Mouse (Mus musculus) midbrain, embryonic 14.5 days (tissue): ENCODE measurements around the gene C1qtnf9. TPM values are rescaled to one million over a fixed set of nuclear protein-coding genes. Genes with fewer than 3 reads are reported as not detected.

Source experiments
- ATAC-seq: fragments of 200-750 bp; cut with Nextera tagmentation; 2 replicates; pipeline ENCODE4 v1.8.0; 2017; ENCODE audit warnings: moderate number of reproducible peaks, moderate library complexity; ENCODE audit not compliant: low FRiP score, low TSS enrichment
- DNase-seq: peaks from one replicate; pipeline ENCODE4 v3.0.0-alpha.2; 2015
- H3K27ac ChIP-seq: fragments of 300-500 bp; sonication (generic); replicated peaks from 2 replicates; pipeline ENCODE4 v1.5.1; 2014; ENCODE audit warnings: mild to moderate bottlenecking, low read depth, low read length, moderate library complexity
- H3K27me3 ChIP-seq: fragments of 300-500 bp; sonication (generic); 2 replicates; pipeline ENCODE4 v1.6.1; 2014; ENCODE audit warnings: low read length, control low read depth, mixed read lengths; ENCODE audit not compliant: control insufficient read depth, insufficient read depth
- H3K36me3 ChIP-seq: fragments of 300-500 bp; sonication (generic); 2 replicates; pipeline ENCODE4 v1.6.1; 2014; ENCODE audit warnings: low read length, control low read depth; ENCODE audit not compliant: control insufficient read depth, insufficient read depth
- H3K4me1 ChIP-seq: fragments of 300-500 bp; sonication (generic); 2 replicates; pipeline ENCODE4 v1.6.1; 2014; ENCODE audit warnings: mild to moderate bottlenecking, antibody characterized with exemption, low read length, control low read depth; ENCODE audit not compliant: control insufficient read depth, insufficient read depth
- H3K4me2 ChIP-seq: fragments of 300-500 bp; sonication (generic); 2 replicates; pipeline ENCODE4 v1.6.1; 2014; ENCODE audit warnings: mild to moderate bottlenecking, low read length, moderate library complexity
- H3K4me3 ChIP-seq: fragments of 300-500 bp; sonication (generic); replicated peaks from 2 replicates; pipeline ENCODE4 v1.5.1; 2014; ENCODE audit warnings: low read depth, low read length
- H3K9ac ChIP-seq: fragments of 300-500 bp; sonication (generic); replicated peaks from 2 replicates; pipeline ENCODE4 v1.6.1; 2014; ENCODE audit warnings: mild to moderate bottlenecking, low read length, moderate library complexity
- H3K9me3 ChIP-seq: fragments of 300-500 bp; sonication (generic); 2 replicates; pipeline ENCODE4 v1.6.1; 2016; ENCODE audit warnings: low read length, control low read depth, mixed read lengths; ENCODE audit not compliant: control insufficient read depth
- WGBS: fragments of 180-500 bp; shearing (Covaris S2); extraction: QIAGEN DNeasy Blood & Tissue Kit; methylation state at CpG from one replicate; pipeline ENCODE4 v1.1.7; 2014; 5-methylcytosine and 5-hydroxymethylcytosine counted together
- polyA plus RNA-seq: library from polyadenylated mRNA; unstranded; fragments of >200 nt; fragmentation: Nextera tagmentation; extraction: Ambion mirVana; gene quantifications from 2 replicates; pipeline ENCODE4 v1.2.1, GENCODE M21; 2014

The C1qtnf9 gene
- polyA plus RNA-seq, 1 experiment from 2014 or later, result not detected

DNA sequence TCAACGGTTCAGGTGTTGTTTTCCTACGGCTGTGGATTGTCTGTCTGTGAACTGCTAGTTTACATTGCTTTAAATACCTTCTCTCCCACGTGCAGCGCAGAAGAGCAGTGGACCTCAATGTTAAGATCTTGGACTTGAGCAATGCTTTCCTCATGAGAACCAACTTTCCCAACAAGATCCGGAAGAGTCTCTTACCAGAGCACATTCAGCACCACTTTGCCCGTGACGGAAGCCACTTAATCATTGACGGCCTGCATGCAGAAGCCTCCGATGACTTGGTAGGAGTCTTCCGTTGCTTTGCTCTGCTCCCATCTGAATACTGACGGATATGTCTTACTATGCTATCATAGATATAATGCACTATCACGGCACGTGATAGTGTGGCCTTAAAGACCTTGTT is 34.1 kb downstream of the C1qtnf9 start:
- Histone ChIP-seq H3K27ac (no peak overlapping the region), H3K9ac (no peak overlapping the region), H3K9me3 (no peaks in the 10 kb centered on the region), H3K4me2 (no peak overlapping the region), H3K27me3 (no peaks in the 10 kb centered on the region), H3K4me1 (no peaks in the 10 kb centered on the region), H3K36me3 (peaks cover 41% of the 10 kb centered on the region), H3K4me3 (no peak overlapping the region)
- no peak for DNase-seq
- no peak for ATAC-seq
- WGBS, result 95% methylated on average over 13 of the region's 13 CpGs

GRCm38 (mm10) chr14:60804978-60805377 is 37.0 kb downstream of the C1qtnf9 start:
- WGBS, result 95% methylated on average over 9 of the region's 9 CpGs
- ATAC-seq (no peak), DNase-seq (no peak)
- H3K9me3 ChIP-seq, result no peaks in the 10 kb centered on the region
- no peak overlapping the region for H3K27ac ChIP-seq
- H3K4me2 ChIP-seq, result no peak overlapping the region
- peaks cover 29% of the 10 kb centered on the region for H3K36me3 ChIP-seq
- no peak overlapping the region for H3K4me3 ChIP-seq
- no peaks in the 10 kb centered on the region for H3K27me3 ChIP-seq
- no peak overlapping the region for H3K9ac ChIP-seq
- H3K4me1 ChIP-seq, result no peaks in the 10 kb centered on the region

DNA sequence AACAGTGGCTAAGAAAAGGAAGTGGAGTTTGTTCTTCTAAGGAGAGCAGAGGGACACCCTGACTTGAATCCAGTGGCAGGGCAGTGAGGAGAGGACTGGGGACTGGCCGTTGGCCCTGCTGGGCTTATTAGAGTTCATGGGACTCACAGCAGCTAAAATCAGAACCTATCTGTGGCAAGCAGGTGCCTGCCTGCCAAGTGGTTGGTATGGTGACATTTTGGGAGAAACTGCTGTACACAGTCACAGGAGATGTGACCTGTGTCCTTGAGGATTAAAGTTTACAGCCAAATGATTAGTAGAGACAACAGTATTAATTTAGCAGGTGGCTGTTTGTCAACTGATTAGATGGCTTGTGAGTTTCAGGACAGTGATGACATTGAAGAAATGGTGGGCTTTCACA is 37.9 kb downstream of the C1qtnf9 start:
- Histone ChIP-seq H3K9me3 (no peaks in the 10 kb centered on the region), H3K9ac (no peak overlapping the region), H3K36me3 (peaks cover 29% of the 10 kb centered on the region), H3K27ac (no peak overlapping the region), H3K4me2 (no peak overlapping the region), H3K4me1 (no peaks in the 10 kb centered on the region), H3K27me3 (no peaks in the 10 kb centered on the region), H3K4me3 (no peak overlapping the region)
- 85% methylated on average over 1 of the region's 1 CpGs for WGBS
- DNase-seq, result no peak
- ATAC-seq, result no peak

DNA sequence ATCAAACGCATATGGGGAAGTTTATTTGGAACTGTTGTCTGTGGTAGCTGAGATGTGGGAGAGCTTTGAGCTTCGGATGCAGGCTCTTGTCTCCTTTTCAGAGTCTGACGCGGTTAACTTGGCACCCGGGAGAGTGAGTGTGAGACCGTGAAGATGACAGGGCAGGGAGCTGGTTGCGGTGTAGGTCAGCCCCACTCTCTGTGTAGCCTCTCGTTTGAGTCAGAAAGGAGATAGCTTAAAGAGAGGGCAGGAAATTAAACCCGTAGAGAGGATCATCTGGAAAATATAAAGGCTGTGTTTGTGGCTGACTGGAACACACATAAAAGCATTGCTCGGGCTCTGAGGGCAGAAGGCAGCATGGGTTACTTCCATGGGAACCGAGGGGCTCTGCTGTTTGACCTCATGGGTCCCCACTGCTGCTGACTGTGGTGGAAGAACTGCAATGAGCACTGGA is 39.0 kb downstream of the C1qtnf9 start:
- no peaks in the 10 kb centered on the region for H3K9me3 ChIP-seq
- no peak overlapping the region for H3K4me2 ChIP-seq
- H3K27me3 ChIP-seq, result no peaks in the 10 kb centered on the region
- H3K4me1 ChIP-seq, result no peaks in the 10 kb centered on the region
- no peak overlapping the region for H3K4me3 ChIP-seq
- no peak for DNase-seq
- WGBS, result 52% methylated on average over 11 of the region's 11 CpGs
- H3K27ac ChIP-seq, result no peak overlapping the region
- peaks cover 24% of the 10 kb centered on the region for H3K36me3 ChIP-seq
- no peak overlapping the region for H3K9ac ChIP-seq
- ATAC-seq, result no peak

DNA sequence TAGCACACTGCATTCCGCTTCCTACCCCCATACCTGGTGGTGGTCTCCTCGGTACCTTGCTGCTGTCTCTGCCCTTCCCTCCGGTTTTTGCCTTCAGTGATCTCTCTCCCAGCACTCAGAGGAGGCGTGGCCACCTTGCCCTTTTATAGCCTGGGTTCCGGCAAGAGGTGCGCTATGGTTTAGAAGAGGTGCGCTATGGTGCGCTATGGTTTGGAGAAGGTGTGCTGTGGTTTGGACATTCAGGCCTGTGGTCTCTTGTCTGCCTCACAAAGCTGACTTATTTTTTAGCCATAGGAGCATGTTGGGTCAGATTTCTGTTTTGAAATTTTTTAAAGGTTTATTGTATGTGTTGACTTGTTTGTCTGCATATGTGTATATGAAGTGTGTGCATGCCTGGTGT is 41.9 kb downstream of the C1qtnf9 start:
- H3K27ac ChIP-seq, result no peak overlapping the region
- 92% methylated on average over 8 of the region's 8 CpGs for WGBS
- no peak overlapping the region for H3K4me3 ChIP-seq
- H3K27me3 ChIP-seq, result no peaks in the 10 kb centered on the region
- no peak overlapping the region for H3K9ac ChIP-seq
- H3K4me1 ChIP-seq, result no peaks in the 10 kb centered on the region
- peaks cover 16% of the 10 kb centered on the region for H3K36me3 ChIP-seq
- no peak overlapping the region for H3K4me2 ChIP-seq
- DNase-seq (no peak), ATAC-seq (no peak)
- H3K9me3 ChIP-seq, result no peaks in the 10 kb centered on the region

- ATAC-seq, result no peak
- peaks cover 26% of the 10 kb centered on the region for H3K36me3 ChIP-seq
These were observed 43.6 kb downstream of the C1qtnf9 start for GRCm38 (mm10) chr14:60811547-60811946.

DNA sequence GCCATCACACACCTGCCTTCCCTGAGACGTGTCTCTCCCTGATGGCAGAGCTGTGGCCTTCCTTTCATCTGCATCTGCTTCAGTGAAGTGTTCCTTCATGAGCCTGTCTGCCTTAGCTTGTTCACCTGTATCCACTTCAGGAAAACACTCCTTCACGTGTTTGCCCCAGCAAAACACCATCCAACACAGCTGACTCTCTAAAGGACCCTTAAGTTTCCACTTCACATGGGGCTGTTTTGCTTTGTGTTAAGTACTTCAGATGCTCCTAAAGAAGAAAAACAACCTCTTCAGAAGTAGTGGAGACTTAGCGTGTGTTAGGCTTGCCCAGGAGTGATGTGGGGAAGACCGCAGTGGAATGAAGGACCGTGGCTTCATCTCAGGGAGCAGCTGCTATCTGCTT is 47.2 kb downstream of the C1qtnf9 start:
- peaks cover 22% of the 10 kb centered on the region for H3K36me3 ChIP-seq
- ATAC-seq (no peak), DNase-seq (no peak)
- no peak overlapping the region for H3K27ac ChIP-seq
- H3K4me1 ChIP-seq, result no peaks in the 10 kb centered on the region
- no peaks in the 10 kb centered on the region for H3K9me3 ChIP-seq
- 95% methylated on average over 5 of the region's 5 CpGs for WGBS
- no peak overlapping the region for H3K4me2 ChIP-seq
- no peak overlapping the region for H3K9ac ChIP-seq
- no peak overlapping the region for H3K4me3 ChIP-seq
- H3K27me3 ChIP-seq, result no peaks in the 10 kb centered on the region

More at GRCm38 (mm10) chr14:60811547-60811946, 43.6 kb downstream of the C1qtnf9 start:
- DNase-seq, result no peak
- Histone ChIP-seq H3K27me3 (no peaks in the 10 kb centered on the region), H3K9me3 (no peaks in the 10 kb centered on the region), H3K4me3 (no peak overlapping the region), H3K4me1 (no peaks in the 10 kb centered on the region), H3K27ac (no peak overlapping the region), H3K9ac (no peak overlapping the region), H3K4me2 (no peak overlapping the region)
- WGBS, result 95% methylated on average over 4 of the region's 4 CpGs

- H3K4me2 ChIP-seq, result no peak overlapping the region
- DNase-seq (no peak), ATAC-seq (no peak)
- no peaks in the 10 kb centered on the region for H3K9me3 ChIP-seq
- 89% methylated on average over 5 of the region's 5 CpGs for WGBS
- H3K27ac ChIP-seq, result no peak overlapping the region
- no peak overlapping the region for H3K4me3 ChIP-seq
- H3K36me3 ChIP-seq, result peaks cover 22% of the 10 kb centered on the region
- H3K9ac ChIP-seq, result no peak overlapping the region
- H3K4me1 ChIP-seq, result no peaks in the 10 kb centered on the region
- no peaks in the 10 kb centered on the region for H3K27me3 ChIP-seq
These were observed 50.1 kb downstream of the C1qtnf9 start for GRCm38 (mm10) chr14:60818045-60818444.

DNA sequence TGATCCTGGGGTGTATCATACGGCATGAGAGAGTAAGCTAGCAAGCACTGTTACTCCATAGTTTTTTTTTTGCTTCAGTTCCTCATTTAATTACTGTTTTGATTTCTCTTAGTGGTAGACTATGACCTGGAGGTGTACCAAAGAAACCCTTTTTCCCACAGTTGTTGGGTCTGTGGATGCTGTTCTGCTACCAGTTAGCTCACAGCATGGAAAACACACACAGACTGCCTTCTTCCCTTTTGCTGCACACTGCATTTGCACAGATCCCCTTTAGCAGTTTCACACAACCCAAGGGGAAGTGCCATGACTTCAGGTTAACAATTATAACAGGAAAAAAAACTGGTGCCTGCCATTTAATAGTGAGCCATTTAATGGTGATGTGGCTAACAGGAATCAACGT is 62.2 kb downstream of the C1qtnf9 start:
- H3K9me3 ChIP-seq, result peaks cover 4% of the 10 kb centered on the region
- H3K27me3 ChIP-seq, result no peaks in the 10 kb centered on the region
- no peak overlapping the region for H3K4me3 ChIP-seq
- H3K4me2 ChIP-seq, result no peak overlapping the region
- H3K4me1 ChIP-seq, result no peaks in the 10 kb centered on the region
- ATAC-seq, result no peak
- no peak overlapping the region for H3K9ac ChIP-seq
- no peak overlapping the region for H3K27ac ChIP-seq
- 97% methylated on average over 2 of the region's 2 CpGs for WGBS
- no peak for DNase-seq
- peaks cover 28% of the 10 kb centered on the region for H3K36me3 ChIP-seq
